Mouse (Mus musculus) retina, embryonic 14.5 days (tissue): Measurements from ENCODE around the gene Lactb.
"Not testable (repeated sequence)": the region's sequence is repeated elsewhere in the genome, so short reads cannot be mapped to it uniquely, and the experiment has no call there.

ENCODE experiments used
- DNase-seq: peaks from one replicate; pipeline ENCODE4 v3.0.0-alpha.2; 2015; ENCODE audit warnings: low spot score

Gene Lactb

GRCm38 (mm10) chr9:66919981-66920380 lies 55.3 kb downstream of the Lactb start:
- DNase-seq, result no peak

GRCm38 (mm10) chr9:66919382-66919971 lies 55.8 kb downstream of the Lactb start, which contains the start of gene Rab8b:
TSS of gene Rab8b (minus strand) at chr9:66919687.
- peak; percentile 98 for DNase-seq

- DNase-seq, result no peak
Measured at GRCm38 (mm10) chr9:66918672-66919330, 56.5 kb downstream of the Lactb start.

GRCm38 (mm10) chr9:66917892-66918255 lies 57.4 kb downstream of the Lactb start:
- no peak for DNase-seq

- no peak for DNase-seq
Measured at GRCm38 (mm10) chr9:66917216-66917891, 57.9 kb downstream of the Lactb start.

GRCm38 (mm10) chr9:66915869-66916785 lies 59.2 kb downstream of the Lactb start:
- no peak for DNase-seq

- no peak for DNase-seq
Measured at GRCm38 (mm10) chr9:66915401-66915800, 59.9 kb downstream of the Lactb start.

- DNase-seq, result no peak
Measured at GRCm38 (mm10) chr9:66914540-66914939, 60.7 kb downstream of the Lactb start.

- not testable (repeated sequence) for DNase-seq
Measured at GRCm38 (mm10) chr9:66913254-66913934, 61.9 kb downstream of the Lactb start.

- no peak for DNase-seq
Measured at GRCm38 (mm10) chr9:66912304-66912703, 63.0 kb downstream of the Lactb start.

- no peak for DNase-seq
Measured at GRCm38 (mm10) chr9:66910677-66911076, 64.6 kb downstream of the Lactb start.

GRCm38 (mm10) chr9:66909922-66910321 lies 65.4 kb downstream of the Lactb start:
- DNase-seq, result no peak

GRCm38 (mm10) chr9:66907746-66908397 lies 67.4 kb downstream of the Lactb start:
- no peak for DNase-seq

- DNase-seq, result no peak
Measured at GRCm38 (mm10) chr9:66907126-66907525, 68.2 kb downstream of the Lactb start.

GRCm38 (mm10) chr9:66905990-66906389 lies 69.3 kb downstream of the Lactb start:
- peak; percentile 35 for DNase-seq
